Mouse (Mus musculus): Measurements from ENCODE around the gene Pde4b.

DNA sequence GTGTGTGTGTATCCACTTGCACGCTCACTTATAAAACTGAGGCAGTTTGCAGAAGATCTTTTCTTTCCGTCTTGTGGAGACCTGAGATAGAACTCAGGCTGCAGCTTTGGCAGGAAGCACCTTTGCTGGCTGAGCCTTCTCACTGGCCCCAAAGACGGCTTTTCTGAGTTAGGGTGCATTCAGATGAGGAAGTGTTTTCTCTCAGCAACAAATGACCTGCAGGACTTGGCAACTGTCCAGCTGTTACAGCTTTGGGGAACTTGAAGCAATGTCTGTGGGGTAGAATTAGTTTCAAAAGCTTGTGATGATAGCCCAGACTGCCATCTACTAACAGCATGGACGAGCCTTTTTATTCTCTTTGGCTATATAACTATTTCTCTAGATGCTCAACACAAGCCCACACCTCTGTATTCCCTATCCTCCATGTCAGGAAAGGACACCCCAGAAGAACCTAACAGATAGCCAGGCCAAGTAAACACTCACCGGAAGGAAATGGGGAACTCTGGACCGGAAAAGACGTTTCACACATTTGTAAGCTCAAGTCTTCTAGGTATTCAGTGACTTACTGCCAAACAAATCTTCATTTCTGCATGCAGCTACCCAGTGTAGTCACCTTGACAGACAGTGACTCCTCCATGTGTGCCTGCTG lies 429.8 kb downstream of the Pde4b start:
- TF ChIP-seq MAFK (IDR thresholded peaks at IDR 0.05; ENCODE audit: insufficient read depth, low read depth, low read length) (no peak), HCFC1 (IDR thresholded peaks at IDR 0.05; ENCODE audit: borderline replicate concordance, insufficient read depth, low read length) (no peak), CHD2 (IDR thresholded peaks at IDR 0.05; ENCODE audit: low read depth, low read length) (no peak)
